Comparison of ENCODE assay signal across 1 mouse cellular context in genomic region chr19:6980381-6981093, GRCm38 (mm10).
A peak's percentile ranks its signal among the peaks of the same experiment; 100 is the strongest.
TF ChIP-seq lines count a peak whose summit lies in the region.

TSS of gene Fkbp2 (minus strand) at chr19:6980501.

TF ChIP-seq in CH12.LX, 34 proteins besides CTCF, POLR2A, EP300 and RAD21 (continued from another document):
- no peak for TF ChIP-seq USF1 (IDR thresholded peaks at IDR 0.05; ENCODE audit: low read depth, low read length)
- no peak for TF ChIP-seq UBTF (IDR thresholded peaks at IDR 0.05; ENCODE audit: low read depth, low read length)
- TF ChIP-seq NRF1 (IDR thresholded peaks at IDR 0.05; ENCODE audit: low read depth, low read length), result peak; percentile 93
- no peak for TF ChIP-seq ZKSCAN1 (IDR thresholded peaks at IDR 0.05; ENCODE audit: borderline replicate concordance, low read depth, low read length)
- no peak for TF ChIP-seq USF2 (conservative IDR thresholded peaks at IDR 0.05; ENCODE audit: low read depth, low read length)
- peak; percentile 98 for TF ChIP-seq NELFE (IDR thresholded peaks at IDR 0.05; ENCODE audit: low read depth, low read length)
- TF ChIP-seq BHLHE40 (IDR thresholded peaks at IDR 0.05; ENCODE audit: low read depth, low read length), result peak; percentile 44
- TF ChIP-seq CHD2 (IDR thresholded peaks at IDR 0.05; ENCODE audit: low read length), result peak; percentile 59; the same call in 1 of the 2 replicates
- 0 out of 2 replicates have a peak, but pooled peaks have one; percentile 72 for TF ChIP-seq MAZ (IDR thresholded peaks at IDR 0.05; ENCODE audit: low read depth, low read length)
- no peak for TF ChIP-seq ZC3H11A (IDR thresholded peaks at IDR 0.05; ENCODE audit: low read depth, low read length)
- TF ChIP-seq POLR2AphosphoS2 (IDR thresholded peaks at IDR 0.05; ENCODE audit: low read depth, low read length), result peak; percentile 96
- TF ChIP-seq CHD1 (IDR thresholded peaks at IDR 0.05; ENCODE audit: low read depth, low read length), result no peak
- peak; percentile 95 for TF ChIP-seq SIN3A (IDR thresholded peaks at IDR 0.05; ENCODE audit: low read length)
- TF ChIP-seq ELF1 (IDR thresholded peaks at IDR 0.05; ENCODE audit: low read depth, low read length), result peak; percentile 94
- no peak for TF ChIP-seq JUND (conservative IDR thresholded peaks at IDR 0.05; ENCODE audit: low read depth, low read length)
- peak; percentile 97 for TF ChIP-seq ZMIZ1 (IDR thresholded peaks at IDR 0.05; ENCODE audit: low read depth, low read length)
- no peak for TF ChIP-seq JUN (IDR thresholded peaks at IDR 0.05; ENCODE audit: insufficient read depth, low read depth, low read length)
- no peak for TF ChIP-seq RCOR1 (conservative IDR thresholded peaks at IDR 0.05; ENCODE audit: low read depth, low read length)
- TF ChIP-seq GABPA (IDR thresholded peaks at IDR 0.05; ENCODE audit: insufficient replicate concordance, low read depth, low read length), result no peak
